Mouse (Mus musculus) G1E (cell line): ENCODE measurements at regions not wholly inside any gene's neighbourhood (a gene's known extent, or its start where the extent isn't known, plus 50 kb on each side); places are given as distances from the start of the nearest gene placed in this dataset.

ENCODE experiments used
- ATAC-seq: 2 replicates; pipeline ENCODE4 v1.8.0; 2016; ENCODE audit warnings: mild to moderate bottlenecking; ENCODE audit not compliant: insufficient number of reproducible peaks, poor library complexity, low FRiP score, severe bottlenecking; ENCODE audit errors: extremely low read depth
- DNase-seq: peaks from one replicate; pipeline ENCODE4 v3.0.0; 2012; ENCODE audit warnings: low spot score
- H3K27me3 ChIP-seq: 2 replicates; pipeline ENCODE4 v1.6.1; 2012; ENCODE audit warnings: mild to moderate bottlenecking, low read length, inconsistent platforms; ENCODE audit not compliant: insufficient read depth
- H3K36me3 ChIP-seq: replicated peaks from 2 replicates; pipeline ENCODE3; 2012; ENCODE audit warnings: mild to moderate bottlenecking, inconsistent platforms
- H3K4me1 ChIP-seq: 2 replicates; pipeline ENCODE4 v1.6.1; 2012; ENCODE audit warnings: low read depth, low read length, inconsistent platforms, mixed read lengths; ENCODE audit not compliant: insufficient read depth
- H3K4me3 ChIP-seq: 2 replicates; pipeline ENCODE4 v1.5.1; 2012; ENCODE audit warnings: low read depth, mild to moderate bottlenecking, inconsistent platforms, low read length, moderate library complexity, mixed read lengths
- H3K9me3 ChIP-seq: replicated peaks from 2 replicates; pipeline ENCODE4 v1.6.1; 2012; ENCODE audit warnings: inconsistent platforms
- CTCF ChIP-seq: IDR thresholded peaks from 2 replicates; pipeline ENCODE4 v1.5.1; 2012; ENCODE audit warnings: low read depth, low read length, inconsistent platforms, mixed read lengths
- GATA1 ChIP-seq: IDR thresholded peaks from 2 replicates; pipeline ENCODE4 v1.6.1; 2012; ENCODE audit warnings: borderline replicate concordance, low read length, inconsistent platforms, mixed read lengths
- GATA2 ChIP-seq: IDR thresholded peaks from 2 replicates; pipeline ENCODE4 v1.6.1; 2012; ENCODE audit warnings: low read depth, low read length, inconsistent platforms, borderline replicate concordance
- POLR2AphosphoS5 ChIP-seq: IDR thresholded peaks from 2 replicates; pipeline ENCODE4 v1.6.1; 2012; ENCODE audit warnings: low read depth, low read length, inconsistent platforms; ENCODE audit not compliant: insufficient replicate concordance
- TAL1 ChIP-seq: conservative IDR thresholded peaks from 2 replicates; pipeline ENCODE4 v1.6.1; 2012; ENCODE audit warnings: low read depth, low read length, inconsistent platforms, mixed read lengths

- Histone ChIP-seq H3K36me3 (no peaks in the 10 kb centered on the region), H3K4me3 (no peak overlapping the region), H3K4me1 (no peaks in the 10 kb centered on the region), H3K27me3 (no peaks in the 10 kb centered on the region), H3K9me3 (peaks cover 5% of the 10 kb centered on the region)
- ATAC-seq: no peak
- no peak for DNase-seq
- no peak for TF ChIP-seq GATA2
- no peak for TF ChIP-seq POLR2AphosphoS5
- TF ChIP-seq GATA1: no peak
- TF ChIP-seq TAL1: no peak
- TF ChIP-seq CTCF: no peak
These were observed 67.4 kb upstream of the Rad23b start for GRCm38 (mm10) chr4:55282474-55282873.

GRCm38 (mm10) chr4:55284722-55285225, 65.1 kb upstream of the Rad23b start:
- ATAC-seq (no peak), DNase-seq (no peak)
- Histone ChIP-seq H3K9me3 (no peaks in the 10 kb centered on the region; the same call in 1 of the 2 replicates), H3K4me3 (no peak overlapping the region), H3K36me3 (no peaks in the 10 kb centered on the region), H3K4me1 (no peaks in the 10 kb centered on the region), H3K27me3 (no peaks in the 10 kb centered on the region)
- TF ChIP-seq GATA1 (no peak), CTCF (no peak), POLR2AphosphoS5 (no peak)

- Histone ChIP-seq H3K4me3 (no peak overlapping the region), H3K36me3 (no peaks in the 10 kb centered on the region), H3K9me3 (no peaks in the 10 kb centered on the region; the same call in 1 of the 2 replicates), H3K4me1 (no peaks in the 10 kb centered on the region), H3K27me3 (no peaks in the 10 kb centered on the region)
- DNase-seq (no peak), ATAC-seq (no peak)
- TF ChIP-seq CTCF (no peak), TAL1 (no peak), POLR2AphosphoS5 (no peak), GATA1 (no peak), GATA2 (no peak)
These were observed 64.2 kb upstream of the Rad23b start for GRCm38 (mm10) chr4:55285641-55286040.

GRCm38 (mm10) chr4:55288456-55288855, 61.4 kb upstream of the Rad23b start:
- no peak for DNase-seq
- Histone ChIP-seq H3K4me3 (no peak overlapping the region), H3K9me3 (no peaks in the 10 kb centered on the region), H3K36me3 (no peaks in the 10 kb centered on the region), H3K27me3 (no peaks in the 10 kb centered on the region), H3K4me1 (no peaks in the 10 kb centered on the region)
- TF ChIP-seq GATA2 (no peak), TAL1 (no peak), CTCF (no peak), GATA1 (no peak), POLR2AphosphoS5 (no peak)
- ATAC-seq: no peak

- no peaks in the 10 kb centered on the region for H3K27me3 ChIP-seq
- H3K4me3 ChIP-seq: no peak overlapping the region
- no peaks in the 10 kb centered on the region for H3K36me3 ChIP-seq
- H3K9me3 ChIP-seq: no peaks in the 10 kb centered on the region
- TF ChIP-seq CTCF (peak; percentile 17; the same call in 1 of the 2 replicates), TAL1 (no peak), GATA1 (no peak), POLR2AphosphoS5 (no peak)
- ATAC-seq (no peak), DNase-seq (no peak)
- H3K4me1 ChIP-seq: no peaks in the 10 kb centered on the region
These were observed 57.6 kb upstream of the Rad23b start for GRCm38 (mm10) chr4:55292277-55292676.

- ATAC-seq (no peak), DNase-seq (no peak)
- no peak for TF ChIP-seq TAL1
- TF ChIP-seq CTCF: no peak
- TF ChIP-seq GATA1: no peak
- TF ChIP-seq POLR2AphosphoS5: no peak
- TF ChIP-seq GATA2: no peak
- no peaks in the 10 kb centered on the region for H3K4me1 ChIP-seq
- no peaks in the 10 kb centered on the region for H3K27me3 ChIP-seq
- H3K36me3 ChIP-seq: no peaks in the 10 kb centered on the region
- no peaks in the 10 kb centered on the region for H3K9me3 ChIP-seq
- H3K4me3 ChIP-seq: no peak overlapping the region
These were observed 57.1 kb upstream of the Rad23b start for GRCm38 (mm10) chr4:55292701-55293100.

GRCm38 (mm10) chr4:55293347-55294079, 56.3 kb upstream of the Rad23b start:
- no peak for ATAC-seq
- no peaks in the 10 kb centered on the region for H3K9me3 ChIP-seq
- TF ChIP-seq GATA1 (no peak), CTCF (no peak), POLR2AphosphoS5 (no peak), GATA2 (no peak), TAL1 (no peak)
- H3K4me1 ChIP-seq: no peaks in the 10 kb centered on the region
- DNase-seq: no peak
- H3K36me3 ChIP-seq: no peaks in the 10 kb centered on the region
- H3K4me3 ChIP-seq: no peak overlapping the region
- no peaks in the 10 kb centered on the region for H3K27me3 ChIP-seq
